Mouse (Mus musculus) right cerebral cortex, adult 2 months (tissue): Measurements from ENCODE around the gene Slfn1.
"Not testable (repeated sequence)": the region's sequence is repeated elsewhere in the genome, so short reads cannot be mapped to it uniquely, and the experiment has no call there.

ENCODE experiments used
- DNase-seq, 2 experiments: peaks; one replicate each; pipeline ENCODE4 v3.0.0; 2021 to 2022; ENCODE audit warnings: low spot score in 2 of 2

The Slfn1 gene

DNA sequence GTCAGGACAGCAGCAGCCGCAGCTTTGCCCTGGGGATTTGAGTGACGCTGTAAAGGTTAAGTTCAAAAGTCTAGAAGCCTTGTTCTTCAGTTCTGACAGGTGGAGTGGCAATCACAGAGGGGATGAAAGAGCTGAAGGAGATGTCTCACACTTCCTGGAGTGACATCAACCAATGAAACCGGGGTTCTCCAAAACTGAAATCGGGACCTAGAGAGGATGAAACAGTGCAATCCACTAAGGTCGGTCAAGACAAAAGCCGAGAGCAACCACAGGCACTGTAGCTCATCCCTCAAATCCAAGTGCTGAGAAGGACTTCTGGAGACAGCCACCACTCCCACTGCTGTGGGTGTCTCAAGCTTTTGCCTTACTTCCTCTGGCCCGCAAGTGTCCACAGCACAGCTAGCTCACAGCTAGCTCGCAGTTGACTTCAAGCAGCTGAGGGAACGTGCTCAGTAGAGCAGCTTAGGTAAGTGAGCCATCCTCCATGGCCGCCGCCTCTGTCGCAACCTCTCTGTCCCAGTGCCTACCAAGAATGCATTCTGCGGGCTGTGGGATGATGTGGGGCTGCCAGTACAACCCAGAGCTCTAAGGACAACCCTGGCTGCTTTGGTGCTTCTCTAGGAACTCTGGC, at the start of gene Slfn1:
TSS of gene Slfn1 (plus strand) at position 253 of the 631 bp plus-strand sequence.
- no peak for DNase-seq

DNA sequence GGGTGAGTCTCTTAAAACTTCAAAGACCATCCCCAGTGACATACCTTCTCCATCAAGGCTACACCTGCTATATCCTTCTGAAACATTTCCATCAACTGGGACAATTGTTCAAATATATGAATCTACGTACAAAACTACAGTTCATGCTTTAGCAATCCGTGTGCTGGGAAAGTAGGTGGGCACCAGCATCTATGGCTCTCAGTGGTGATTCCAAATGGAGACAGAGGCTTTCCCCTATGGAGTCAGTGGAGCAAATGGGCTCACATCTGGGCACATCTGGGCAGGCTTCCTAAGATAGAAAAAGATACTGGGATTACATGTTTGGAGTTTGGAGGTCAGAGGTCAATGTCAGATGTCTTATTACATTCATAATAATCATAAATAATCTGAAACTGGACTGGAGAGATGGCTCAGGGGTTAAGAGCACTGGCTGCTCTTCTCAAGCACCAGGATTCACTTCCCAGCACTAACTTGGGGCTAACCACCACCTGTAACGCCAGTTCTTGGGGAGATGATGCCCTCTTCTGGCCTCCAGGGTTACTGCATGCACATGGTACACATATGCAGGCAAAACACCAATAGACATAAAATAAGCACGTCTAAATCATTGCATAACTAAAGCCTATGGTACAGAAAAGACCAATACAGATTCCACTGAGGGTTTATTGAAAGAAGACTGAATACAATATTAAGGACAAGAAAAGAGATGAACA, 48.5 kb upstream of the Slfn1 start:
- DNase-seq, result no peak

DNA sequence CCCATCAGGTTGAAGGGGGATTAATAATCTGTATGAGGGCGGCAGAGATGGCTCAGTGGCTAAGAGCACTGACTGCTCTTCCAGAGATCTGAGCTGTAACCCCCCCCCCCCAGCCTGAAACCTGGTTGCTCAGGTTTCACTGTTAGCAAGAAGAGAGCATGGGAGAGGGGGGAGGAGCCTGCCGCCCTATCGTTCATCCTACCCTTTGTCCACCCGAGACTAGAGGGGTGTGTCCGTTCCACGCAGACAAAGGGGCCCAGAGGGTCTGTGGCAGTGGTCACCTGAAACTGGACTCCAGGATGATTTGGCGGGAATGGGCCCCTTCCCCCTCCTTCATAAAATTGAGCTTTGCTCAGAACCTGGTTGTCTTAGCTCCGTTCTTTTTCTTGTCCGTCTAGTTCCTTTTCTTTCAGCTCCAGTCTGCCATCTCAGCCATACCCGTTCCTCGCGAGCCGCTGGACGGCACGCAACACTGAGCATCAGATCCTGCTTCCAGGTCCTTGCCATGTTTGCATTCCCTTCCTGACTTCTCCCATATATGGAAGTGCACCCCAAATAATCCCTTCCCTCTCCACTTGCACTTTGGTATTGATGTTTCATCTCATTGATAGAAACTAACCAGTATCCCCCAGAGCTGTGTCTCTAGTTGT, 46.2 kb upstream of the Slfn1 start:
- DNase-seq, result no peak

- no peak for DNase-seq
Observed at GRCm38 (mm10) chr11:83077714-83078422, 38.8 kb upstream of the Slfn1 start.

GRCm38 (mm10) chr11:83078423-83079140, 38.1 kb upstream of the Slfn1 start:
- DNase-seq, result no peak

DNA sequence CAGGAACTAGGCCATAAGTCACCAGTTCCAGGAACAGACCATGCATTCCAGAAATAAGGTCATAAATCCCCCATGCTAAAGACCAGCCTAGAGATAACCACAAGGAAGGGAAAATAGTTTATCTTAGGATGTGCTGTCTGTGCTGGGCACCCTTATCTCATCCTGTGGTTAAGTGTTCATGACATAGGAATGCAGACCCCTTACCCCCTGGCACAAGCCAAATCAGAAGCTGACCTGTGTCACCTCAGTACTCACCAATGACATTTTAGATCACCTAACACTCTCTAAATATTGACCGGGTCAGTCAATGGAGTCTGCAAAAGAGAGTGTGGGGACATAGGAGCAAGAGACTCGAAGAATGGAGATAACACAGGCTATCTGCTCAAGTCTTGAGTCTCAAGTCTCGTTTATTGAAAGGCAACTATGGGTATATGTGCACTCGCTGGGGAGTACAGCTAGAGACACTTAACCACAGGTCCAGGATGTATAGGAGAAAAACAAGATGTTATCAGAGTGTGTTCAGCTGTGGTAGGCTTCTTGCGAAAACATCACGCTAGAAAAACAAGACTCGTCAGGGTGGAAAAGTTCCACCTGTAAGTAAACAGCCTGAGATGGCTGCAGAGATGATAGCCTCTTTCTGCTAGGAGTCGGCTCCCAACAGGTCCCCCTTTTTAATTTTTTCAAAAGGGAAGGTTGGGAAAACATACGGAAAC, 37.0 kb upstream of the Slfn1 start:
- DNase-seq, result no peak

- no peak for DNase-seq
Observed at GRCm38 (mm10) chr11:83082741-83083473, 33.7 kb upstream of the Slfn1 start.

- DNase-seq, result no peak
Observed at GRCm38 (mm10) chr11:83084161-83084560, 32.5 kb upstream of the Slfn1 start.

DNA sequence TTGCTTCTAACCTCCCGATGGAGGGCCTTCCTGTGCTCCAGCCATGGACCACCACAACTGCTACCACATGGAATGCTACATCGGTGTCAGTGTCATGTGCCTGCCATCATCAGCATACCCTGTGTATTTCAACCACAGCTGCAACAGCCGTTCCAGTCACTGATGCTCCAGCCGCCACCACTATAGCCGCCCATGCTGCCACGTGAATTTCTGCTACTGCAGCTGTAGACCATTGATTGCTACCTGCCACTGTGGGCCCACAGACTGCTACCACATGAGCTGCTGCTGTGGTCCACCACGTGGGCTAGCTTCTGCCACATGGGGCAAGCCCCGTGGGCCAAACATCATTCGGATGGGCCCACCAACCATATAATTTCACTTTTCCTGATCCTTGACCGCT, 31.9 kb upstream of the Slfn1 start:
- no peak for DNase-seq

GRCm38 (mm10) chr11:83115138-83115537, 1.5 kb upstream of the Slfn1 start:
- peak; percentile 34 for DNase-seq

GRCm38 (mm10) chr11:83118056-83118455, 1.4 kb downstream of the Slfn1 start:
- no peak for DNase-seq

DNA sequence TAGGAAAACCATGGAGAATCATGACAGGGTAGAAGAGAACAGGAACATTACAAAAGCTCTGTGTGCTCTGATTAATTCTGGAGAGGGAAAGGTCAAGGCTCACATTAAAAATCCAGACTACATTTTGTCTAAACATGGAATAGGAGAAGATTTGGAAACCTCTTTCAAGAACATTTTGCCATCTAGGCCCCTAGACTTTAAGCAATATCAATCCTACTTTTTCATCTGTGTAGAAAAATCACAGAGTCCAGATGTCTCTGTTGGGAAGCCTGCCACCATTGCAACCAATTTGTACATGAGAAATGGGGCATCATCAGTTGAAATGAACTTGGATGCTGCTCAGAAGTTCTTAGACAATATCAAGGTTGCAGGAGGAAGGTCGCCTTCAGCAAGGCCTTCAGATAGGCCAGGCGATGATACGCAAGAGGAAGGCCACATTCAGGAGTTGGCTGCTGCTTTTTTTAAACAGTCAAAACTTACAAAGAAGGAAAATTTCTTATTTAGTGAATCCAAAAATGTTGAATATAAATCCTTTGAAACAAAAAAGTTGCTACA, 4.6 kb downstream of the Slfn1 start:
- DNase-seq, result no peak

DNA sequence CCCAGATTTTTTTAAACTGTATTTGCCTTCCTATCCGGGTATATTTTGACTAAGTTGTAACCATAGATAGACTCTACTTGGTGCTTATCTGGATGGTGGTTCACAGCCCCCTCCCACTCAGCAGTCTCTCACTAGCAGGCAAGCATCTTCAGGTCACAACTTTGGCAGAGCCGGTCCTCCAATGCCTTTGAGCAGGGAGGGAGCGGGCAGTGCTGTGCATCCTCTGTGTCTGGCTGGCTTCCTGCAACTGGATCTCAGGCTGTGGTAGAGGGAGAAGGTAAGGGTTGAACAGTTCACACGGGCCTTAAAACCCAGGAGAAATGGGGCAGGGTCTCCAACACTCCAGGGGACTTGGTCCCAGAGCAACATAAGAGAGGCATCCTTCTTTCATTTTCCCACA, 6.5 kb downstream of the Slfn1 start:
- no peak for DNase-seq

DNA sequence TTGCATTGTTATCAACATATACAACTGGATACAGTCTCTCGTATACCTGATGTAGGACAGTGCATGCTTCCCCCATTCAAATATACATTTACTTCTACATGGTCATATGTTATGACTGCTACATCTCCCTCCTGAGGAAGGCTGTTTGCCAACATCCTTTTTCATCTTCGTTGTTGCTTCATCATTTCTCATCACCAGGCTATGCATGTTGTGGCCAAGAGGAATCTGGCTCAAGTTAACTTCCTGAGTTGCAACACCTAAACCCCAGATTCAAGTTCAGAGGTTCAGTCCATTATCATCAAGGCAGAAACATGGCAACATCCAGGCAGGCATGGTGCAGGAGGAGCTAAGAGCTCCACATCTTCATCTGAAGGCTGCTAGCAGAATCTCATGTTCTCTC, 8.3 kb downstream of the Slfn1 start:
- no peak for DNase-seq

- DNase-seq, result not testable (repeated sequence)
Observed at GRCm38 (mm10) chr11:83125633-83126032, 9.0 kb downstream of the Slfn1 start.

DNA sequence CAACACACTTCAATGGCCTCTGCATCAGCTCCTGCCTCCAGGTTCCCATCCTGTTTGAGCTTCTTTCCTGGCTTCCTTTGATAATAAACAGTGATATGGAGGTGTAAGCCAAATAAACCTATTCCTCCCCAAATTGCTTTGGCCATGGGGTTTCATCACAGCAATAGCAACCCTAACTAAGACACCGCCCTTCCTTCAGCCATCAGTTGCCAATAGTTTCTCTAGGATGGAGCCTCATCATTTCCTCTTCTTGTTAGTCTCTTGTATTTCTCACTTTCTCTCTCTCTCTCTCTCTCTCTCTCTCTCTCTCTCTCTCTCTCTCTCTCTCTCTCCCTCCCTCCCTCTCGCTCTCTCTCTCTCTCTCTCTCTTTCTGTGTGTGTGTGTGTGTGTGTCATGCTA, 20.6 kb downstream of the Slfn1 start:
- not testable (repeated sequence) for DNase-seq

- DNase-seq, result not testable (repeated sequence)
Observed at GRCm38 (mm10) chr11:83148939-83149338, 32.3 kb downstream of the Slfn1 start.
